Mouse (Mus musculus): ENCODE measurements around the gene Pdx1. TPM values are rescaled to one million over a fixed set of nuclear protein-coding genes. Genes with fewer than 3 reads are reported as not detected.

Pdx1 gene
- polyA plus RNA-seq, 1 experiment from 2014 or later: not detected

GRCm38 (mm10) chr5:147317321-147317720 is 47.6 kb downstream of the Pdx1 start:
- H3K9me3 ChIP-seq (ENCODE audit: control insufficient read depth, low read length): no peaks in the 10 kb centered on the region
- H3K4me1 ChIP-seq (ENCODE audit: control insufficient read depth, insufficient read depth, low read depth, low read length): peaks cover 4% of the 10 kb centered on the region; the same call in 1 of the 2 replicates
- peaks cover 72% of the 10 kb centered on the region for H3K27me3 ChIP-seq (replicated peaks; ENCODE audit: control insufficient read depth, insufficient read depth, low read length)
- H3K27ac ChIP-seq (ENCODE audit: low read depth, low read length): no peak overlapping the region
- no peak for ATAC-seq
- WGBS: 5% methylated on average over 7 of the region's 7 CpGs
- no peak overlapping the region for H3K4me3 ChIP-seq (ENCODE audit: low read length)
- no peak overlapping the region for H3K9ac ChIP-seq (ENCODE audit: low read depth, low read length)
- no peaks in the 10 kb centered on the region for H3K36me3 ChIP-seq (ENCODE audit: control insufficient read depth, insufficient read depth, low read length)
- no peak overlapping the region for H3K4me2 ChIP-seq (ENCODE audit: low read length)

- H3K9ac ChIP-seq (ENCODE audit: low read depth, low read length): no peak overlapping the region
- H3K4me1 ChIP-seq (ENCODE audit: control insufficient read depth, insufficient read depth, low read depth, low read length): peaks cover 4% of the 10 kb centered on the region; the same call in 1 of the 2 replicates
- no peak overlapping the region for H3K27ac ChIP-seq (ENCODE audit: low read depth, low read length)
- no peak for ATAC-seq
- H3K4me3 ChIP-seq (ENCODE audit: low read length): no peak overlapping the region
- peaks cover 72% of the 10 kb centered on the region for H3K27me3 ChIP-seq (replicated peaks; ENCODE audit: control insufficient read depth, insufficient read depth, low read length)
- 18% methylated on average over 7 of the region's 7 CpGs for WGBS
- H3K9me3 ChIP-seq (ENCODE audit: control insufficient read depth, low read length): no peaks in the 10 kb centered on the region
- H3K4me2 ChIP-seq (ENCODE audit: low read length): no peak overlapping the region
- H3K36me3 ChIP-seq (ENCODE audit: control insufficient read depth, insufficient read depth, low read length): no peaks in the 10 kb centered on the region
Measured at GRCm38 (mm10) chr5:147317991-147318390, 48.2 kb downstream of the Pdx1 start.

- Histone ChIP-seq H3K4me1 (ENCODE audit: control insufficient read depth, insufficient read depth, low read depth, low read length) (peaks cover 4% of the 10 kb centered on the region; the same call in 1 of the 2 replicates), H3K9ac (ENCODE audit: low read depth, low read length) (no peak overlapping the region), H3K27me3 (replicated peaks; ENCODE audit: control insufficient read depth, insufficient read depth, low read length) (peaks cover 56% of the 10 kb centered on the region), H3K9me3 (ENCODE audit: control insufficient read depth, low read length) (no peaks in the 10 kb centered on the region), H3K4me3 (ENCODE audit: low read length) (no peak overlapping the region), H3K4me2 (ENCODE audit: low read length) (no peak overlapping the region), H3K27ac (ENCODE audit: low read depth, low read length) (no peak overlapping the region), H3K36me3 (ENCODE audit: control insufficient read depth, insufficient read depth, low read length) (no peaks in the 10 kb centered on the region)
- ATAC-seq: peak; percentile 65; the same call in 1 of the 2 replicates
Measured at GRCm38 (mm10) chr5:147319653-147320052, 49.9 kb downstream of the Pdx1 start.

GRCm38 (mm10) chr5:147322183-147322582 is 52.4 kb downstream of the Pdx1 start, which contains the start of gene Urad:
Urad (minus strand) TSS chr5:147322440.
- Histone ChIP-seq H3K27me3 (replicated peaks; ENCODE audit: control insufficient read depth, insufficient read depth, low read length) (peaks cover 35% of the 10 kb centered on the region), H3K9ac (ENCODE audit: low read depth, low read length) (no peak within 1 kb of the TSS), H3K4me1 (ENCODE audit: control insufficient read depth, insufficient read depth, low read depth, low read length) (no peaks in the 10 kb centered on the region), H3K4me3 (ENCODE audit: low read length) (no peak within 1 kb of the TSS), H3K36me3 (ENCODE audit: control insufficient read depth, insufficient read depth, low read length) (no peaks in the 10 kb centered on the region), H3K4me2 (ENCODE audit: low read length) (no peak within 1 kb of the TSS), H3K9me3 (ENCODE audit: control insufficient read depth, low read length) (no peaks in the 10 kb centered on the region), H3K27ac (ENCODE audit: low read depth, low read length) (no peak within 1 kb of the TSS)
- ATAC-seq: no peak
- 81% methylated on average over 8 of the region's 8 CpGs for WGBS

- H3K36me3 ChIP-seq (ENCODE audit: control insufficient read depth, insufficient read depth, low read length): no peaks in the 10 kb centered on the region
Measured at GRCm38 (mm10) chr5:147323237-147323917, 53.6 kb downstream of the Pdx1 start.

More at GRCm38 (mm10) chr5:147323237-147323917, 53.6 kb downstream of the Pdx1 start:
- Histone ChIP-seq H3K4me3 (ENCODE audit: low read length) (no peak overlapping the region), H3K4me2 (ENCODE audit: low read length) (no peak overlapping the region), H3K9me3 (ENCODE audit: control insufficient read depth, low read length) (no peaks in the 10 kb centered on the region; the same call in 1 of the 2 replicates), H3K27me3 (replicated peaks; ENCODE audit: control insufficient read depth, insufficient read depth, low read length) (peaks cover 24% of the 10 kb centered on the region), H3K4me1 (ENCODE audit: control insufficient read depth, insufficient read depth, low read depth, low read length) (no peaks in the 10 kb centered on the region), H3K9ac (ENCODE audit: low read depth, low read length) (no peak overlapping the region), H3K27ac (ENCODE audit: low read depth, low read length) (no peak overlapping the region)
- ATAC-seq: 0 out of 2 replicates have a peak, but pooled peaks have one; percentile 20
- 19% methylated on average over 17 of the region's 17 CpGs for WGBS

Small RNAs within 50 kb of the gene (microRNA-seq; reads per million reads assigned to microRNA genes)
- not detected for gene Mir7k

Other genes with a start within 250 kb of the Pdx1 start
- 4.5 and 6.2 TPM in 2 replicates for gene Lnx2, start 193.4 kb upstream of the Pdx1 start, polyA plus RNA-seq (2015; fragmentation: Nextera tagmentation; extraction: Ambion mirVana)
- 96.0 and 105 TPM in 2 replicates for gene Polr1d, start 192.9 kb upstream of the Pdx1 start, polyA plus RNA-seq (2015; fragmentation: Nextera tagmentation; extraction: Ambion mirVana)
- 3.2 and 3.5 TPM in 2 replicates for gene Gsx1, start 81.3 kb upstream of the Pdx1 start, polyA plus RNA-seq (2015; fragmentation: Nextera tagmentation; extraction: Ambion mirVana)
- not detected in 2 replicates for gene Cdx2, start 37.3 kb downstream of the Pdx1 start, polyA plus RNA-seq (2015; fragmentation: Nextera tagmentation; extraction: Ambion mirVana)
- gene Urad, start 52.5 kb downstream of the Pdx1 start, polyA plus RNA-seq (2015; fragmentation: Nextera tagmentation; extraction: Ambion mirVana): not detected in 2 replicates
- 1.8 and 2.3 TPM in 2 replicates for gene Flt3, start 130.5 kb downstream of the Pdx1 start, polyA plus RNA-seq (2015; fragmentation: Nextera tagmentation; extraction: Ambion mirVana)
- gene Pan3, start 160.2 kb downstream of the Pdx1 start, polyA plus RNA-seq (2015; fragmentation: Nextera tagmentation; extraction: Ambion mirVana): 36.4 and 52.7 TPM in 2 replicates